Mouse (Mus musculus): ENCODE measurements around the gene Fstl5.
"Not testable (repeated sequence)": the region's sequence is repeated elsewhere in the genome, so short reads cannot be mapped to it uniquely, and the experiment has no call there.

Gene Fstl5

DNA sequence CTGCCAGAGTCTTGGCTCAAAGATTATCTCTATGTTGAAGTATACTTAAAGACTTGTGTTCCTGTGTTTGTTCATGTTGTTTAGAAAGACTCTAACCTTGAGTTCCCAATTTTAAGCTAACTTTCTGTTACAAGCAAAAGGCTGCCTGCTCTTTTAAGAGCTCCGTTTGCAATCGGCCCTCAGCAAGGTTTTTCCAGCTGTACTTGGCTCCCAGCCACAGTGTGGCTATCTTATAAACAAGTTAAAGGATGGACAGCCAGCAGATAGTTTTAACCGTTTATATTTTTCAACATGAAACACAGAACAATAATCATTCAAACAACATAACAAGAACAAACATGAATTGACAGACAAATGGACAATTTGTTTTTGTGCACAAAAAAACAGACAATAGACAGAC lies 433.8 kb downstream of the Fstl5 start:
- not testable (repeated sequence) for DNase-seq (ENCODE audit: low read depth, low spot score)

- no peak for DNase-seq (ENCODE audit: low read depth, low spot score)
Observed at GRCm38 (mm10) chr3:76508811-76509210, 434.7 kb downstream of the Fstl5 start.

DNA sequence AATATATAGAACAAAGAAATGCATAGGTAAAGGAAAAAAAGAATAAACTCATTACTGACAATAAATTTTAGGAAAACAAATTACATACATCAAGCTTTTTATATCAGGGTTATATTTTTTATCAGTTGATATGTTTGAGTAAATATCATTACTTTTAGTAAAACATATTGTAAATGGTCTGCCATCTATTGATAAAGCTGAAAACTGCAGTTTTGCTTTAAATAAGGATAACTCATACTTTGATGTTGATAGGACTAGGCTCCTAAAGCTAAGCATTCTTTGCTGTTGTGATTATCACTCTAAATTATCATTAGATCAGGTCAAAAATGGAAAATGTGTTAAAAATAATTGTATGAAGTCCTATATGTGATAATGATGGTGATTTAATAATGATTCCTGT lies 493.3 kb downstream of the Fstl5 start:
- DNase-seq (ENCODE audit: low read depth, low spot score): peak; percentile 10

DNA sequence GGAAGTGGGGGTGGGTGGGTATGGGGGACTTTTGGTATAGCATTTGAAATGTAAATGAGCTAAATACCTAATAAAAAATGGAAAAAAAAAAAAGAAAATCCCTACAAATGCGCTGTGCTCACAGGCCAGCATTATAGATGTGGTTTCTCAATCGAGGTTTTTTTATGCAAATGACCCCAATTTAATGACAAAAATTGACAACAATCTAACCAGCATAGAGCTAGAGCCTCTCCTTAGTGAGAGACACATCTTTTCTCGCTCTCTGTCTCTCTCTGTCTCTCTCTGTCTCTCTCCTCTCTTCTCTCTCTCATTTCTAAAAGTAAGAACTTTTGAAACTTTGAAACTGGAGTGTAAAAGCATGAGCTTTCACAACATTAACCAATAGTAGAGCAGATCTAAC lies 498.4 kb downstream of the Fstl5 start:
- DNase-seq (ENCODE audit: low read depth, low spot score): no peak

DNA sequence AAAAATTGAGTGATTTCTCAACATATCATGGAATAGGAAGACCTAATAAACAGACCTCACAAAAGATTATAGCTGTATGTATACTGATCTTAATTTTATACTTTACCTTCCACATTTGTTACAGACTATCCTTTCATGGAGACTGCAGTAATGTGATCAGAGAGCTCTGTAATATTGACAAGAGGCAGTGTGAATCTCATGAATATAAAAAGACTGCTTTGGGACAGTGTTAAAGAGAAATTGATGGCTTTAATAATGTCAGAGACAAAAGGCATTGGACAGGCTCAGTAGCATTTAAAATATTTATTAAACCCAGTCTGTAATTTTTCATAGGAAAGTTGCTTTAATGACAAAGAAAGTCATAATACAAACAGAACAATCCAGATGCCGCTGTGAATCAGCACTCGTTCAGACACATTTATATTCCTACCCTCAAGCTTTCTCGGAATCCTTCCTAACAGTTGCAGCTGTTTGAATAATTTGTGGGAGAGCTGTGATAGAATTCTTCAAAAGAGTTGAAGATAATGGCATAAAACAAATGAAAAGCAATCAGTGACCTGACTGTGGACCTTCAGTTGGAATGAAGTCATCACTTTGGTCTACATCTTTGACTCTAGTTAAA lies 499.0 kb downstream of the Fstl5 start:
- DNase-seq (ENCODE audit: low read depth, low spot score): no peak

DNA sequence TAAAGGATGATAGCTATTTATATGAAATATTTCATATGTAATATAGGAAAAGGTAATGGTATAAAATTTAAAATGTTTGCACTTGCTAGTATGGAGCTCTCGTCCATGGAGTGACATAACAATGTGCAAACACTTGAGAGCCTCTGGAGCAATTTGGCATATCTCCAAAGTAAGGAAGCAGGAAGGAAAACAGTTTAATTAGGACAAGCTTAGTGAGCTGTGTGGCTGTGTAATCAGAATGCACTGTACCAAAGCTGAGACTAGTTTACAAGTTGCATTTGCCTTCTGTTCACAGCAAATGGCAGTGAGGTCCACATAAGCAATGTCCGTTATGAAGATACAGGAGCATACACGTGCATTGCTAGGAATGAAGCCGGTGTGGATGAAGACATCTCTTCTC lies 519.1 kb downstream of the Fstl5 start:
- DNase-seq (ENCODE audit: low read depth, low spot score): no peak

DNA sequence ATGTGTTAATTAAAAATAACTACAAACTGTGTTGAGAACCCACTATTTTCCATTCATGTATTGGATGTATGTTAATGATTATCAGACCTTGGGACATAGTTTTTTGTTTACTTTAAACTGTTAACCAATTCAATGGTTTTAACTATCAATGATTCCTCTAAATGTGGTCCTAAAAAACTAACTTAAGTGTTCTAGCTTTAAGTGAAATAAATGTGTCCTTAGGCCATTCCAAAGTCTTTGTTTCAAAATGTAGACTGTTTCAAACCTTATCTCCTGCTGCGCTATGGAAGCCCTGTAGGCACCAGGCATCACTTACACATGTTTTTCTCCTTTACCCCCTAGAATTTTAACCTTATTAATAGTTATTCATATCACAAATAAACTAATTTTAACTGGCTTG lies 546.0 kb downstream of the Fstl5 start:
- no peak for DNase-seq (ENCODE audit: low read depth, low spot score)

GRCm38 (mm10) chr3:76654243-76654642 lies 580.2 kb downstream of the Fstl5 start:
- DNase-seq (ENCODE audit: low read depth, low spot score): no peak

DNA sequence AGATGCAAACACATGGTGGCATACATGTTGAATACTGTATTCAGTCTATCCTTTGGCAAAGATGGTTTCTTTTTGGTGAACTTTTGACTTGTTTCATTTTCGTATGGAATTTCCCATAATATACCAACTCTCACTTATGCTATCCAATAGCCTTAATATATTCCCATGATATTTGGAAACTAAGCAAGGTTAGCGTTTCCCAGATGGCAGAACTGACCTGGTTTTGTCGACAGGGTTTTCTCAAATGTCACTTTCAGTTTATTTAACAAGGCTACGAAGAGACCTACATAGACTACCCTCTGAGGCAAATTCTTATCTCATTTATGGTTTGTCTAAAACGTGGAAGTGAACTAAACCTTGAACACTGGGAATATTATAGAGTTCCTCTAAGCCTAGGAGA lies 596.8 kb downstream of the Fstl5 start:
- DNase-seq (ENCODE audit: low read depth, low spot score): peak; percentile 13

GRCm38 (mm10) chr3:76676006-76676405 lies 601.9 kb downstream of the Fstl5 start:
- peak; percentile 12 for DNase-seq (ENCODE audit: low read depth, low spot score)

DNA sequence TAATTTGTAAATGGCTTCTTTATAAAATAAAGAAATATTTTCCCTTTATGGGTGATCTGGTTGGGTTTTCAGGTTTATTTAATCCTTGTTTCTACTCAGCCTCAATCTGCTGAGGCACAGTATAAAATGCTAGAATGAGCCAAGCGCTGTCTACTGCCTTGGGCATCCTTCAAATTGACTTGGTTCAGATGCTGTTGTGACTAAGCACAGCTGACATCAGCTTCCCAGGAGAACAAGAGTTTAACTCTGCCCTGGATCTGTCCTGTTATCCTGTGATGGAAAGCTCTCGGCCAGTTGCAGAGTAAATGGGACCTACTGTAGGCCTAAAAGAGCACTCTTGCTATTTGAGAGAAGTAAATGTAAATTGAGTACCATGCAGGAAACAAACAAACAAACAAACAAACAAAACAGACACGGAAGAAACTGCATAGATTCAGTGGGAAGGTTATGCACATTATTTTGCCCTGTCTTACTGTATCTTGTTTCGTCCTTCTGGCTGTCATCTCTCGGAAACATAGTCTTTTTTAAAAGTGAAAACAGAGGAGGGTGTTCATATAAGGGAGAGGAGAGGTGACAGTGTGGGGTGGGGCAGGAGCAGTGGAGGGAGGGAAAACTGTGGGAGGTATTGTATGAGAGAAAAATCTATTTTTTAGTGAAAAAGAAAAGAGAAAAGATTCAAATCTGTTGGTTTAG lies 605.9 kb downstream of the Fstl5 start:
- no peak for DNase-seq (ENCODE audit: low read depth, low spot score)

GRCm38 (mm10) chr3:76680546-76680883 lies 606.4 kb downstream of the Fstl5 start:
- DNase-seq (ENCODE audit: low read depth, low spot score): no peak

DNA sequence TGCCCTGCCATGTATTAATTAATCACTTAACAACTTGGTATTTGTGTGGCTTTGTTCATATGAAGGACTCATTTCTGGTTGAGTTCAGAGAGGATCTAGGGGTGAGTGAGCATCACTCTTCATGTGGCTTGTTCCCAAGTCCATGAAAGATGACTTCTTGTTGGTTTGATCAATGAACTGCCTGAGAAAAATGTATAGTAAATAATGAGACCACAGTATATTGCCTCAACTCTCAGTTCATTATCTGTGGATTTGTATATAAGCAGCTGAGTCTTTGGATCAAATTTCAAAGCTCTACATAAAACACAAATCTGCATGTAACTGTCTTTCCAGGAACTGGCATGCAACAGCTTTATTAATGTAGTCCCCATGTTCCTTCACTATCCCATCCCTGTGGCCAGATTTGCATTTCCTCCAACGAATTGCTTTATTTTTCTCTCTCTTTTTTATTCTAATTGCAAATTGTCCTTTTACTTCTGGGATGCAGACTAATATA lies 623.1 kb downstream of the Fstl5 start:
- no peak for DNase-seq (ENCODE audit: low read depth, low spot score)

DNA sequence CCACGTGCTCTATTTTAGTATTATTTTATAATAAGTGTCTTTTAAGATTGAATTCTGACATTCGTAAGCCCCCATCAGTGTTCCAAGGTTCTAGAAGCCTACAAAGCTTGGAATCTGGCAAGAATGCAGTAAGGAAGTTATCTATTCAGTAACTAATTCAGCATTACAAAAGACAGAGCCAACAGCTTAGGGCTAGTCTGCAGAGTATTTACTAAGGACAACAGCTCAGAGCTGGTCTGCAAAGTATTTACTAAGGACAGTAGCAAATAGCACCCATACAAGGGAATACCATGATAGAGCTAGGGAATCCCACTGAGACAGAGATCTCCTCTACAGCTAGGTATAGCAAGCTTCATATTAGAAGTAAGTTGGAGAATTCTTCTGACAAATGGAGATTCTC lies 665.2 kb downstream of the Fstl5 start:
- no peak for DNase-seq (ENCODE audit: low read depth, low spot score)

Measured in 3T3-L1 (cell line).